Mouse (Mus musculus): ENCODE data around the gene Kctd5. TPM values are rescaled to one million over a fixed set of nuclear protein-coding genes. Genes with fewer than 3 reads are reported as not detected.

The Kctd5 gene
- polyA plus RNA-seq, 2 experiments, result 10.0 to 10.9 TPM

DNA sequence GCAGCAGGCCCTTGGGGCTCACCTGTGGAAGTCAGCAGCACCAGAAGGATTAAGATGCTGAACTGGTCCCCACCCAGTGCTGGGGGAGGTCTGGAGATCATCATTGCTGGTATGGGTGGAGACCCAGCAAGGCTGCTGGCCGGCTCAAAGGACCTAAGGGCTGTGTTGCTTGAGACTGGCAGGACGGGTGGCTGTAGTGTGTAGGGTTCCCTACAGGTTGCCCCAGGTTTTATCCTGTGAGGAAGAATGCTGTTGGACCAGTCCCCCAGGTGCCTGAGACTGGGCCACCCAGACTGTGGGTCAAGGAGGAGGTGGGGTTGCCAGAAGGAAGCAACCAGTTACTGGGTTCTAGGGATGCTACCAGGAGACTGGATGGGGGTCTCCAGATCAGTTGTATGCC is 75.4 kb downstream of the Kctd5 start, which contains the start of gene Prss22:
TSS of gene Prss22 (minus strand) at position 200 of the 400 bp plus-strand sequence.
- Histone ChIP-seq H3K9me3 (ENCODE audit: control insufficient read depth, low read length) (no peaks in the 10 kb centered on the region), H3K9ac (replicated peaks) (no peak within 1 kb of the TSS), H3K27ac (no peak within 1 kb of the TSS), H3K4me2 (ENCODE audit: low read depth) (no peak within 1 kb of the TSS), H3K27me3 (ENCODE audit: control insufficient read depth, insufficient read depth, low read length) (no peaks in the 10 kb centered on the region), H3K4me3 (ENCODE audit: insufficient read depth in 1 of 2, low read depth in 2 of 2, low read length in 2 of 2) (no peak within 1 kb of the TSS), H3K4me1 (replicated peaks; ENCODE audit: control insufficient read depth in 2 of 2, insufficient read depth in 2 of 2, low read length in 1 of 2) (0 out of 4 replicates have a peak, but pooled peaks cover 0 to 2% of the 10 kb centered on the region in 2 experiments), H3K36me3 (replicated peaks; ENCODE audit: control insufficient read depth, insufficient read depth, low read depth) (no peaks in the 10 kb centered on the region)
- 45% methylated on average over 2 of the region's 2 CpGs for WGBS (ENCODE audit: insufficient replicate concordance)
- ATAC-seq (ENCODE audit: insufficient read depth) (no peak), DNase-seq (ENCODE audit: low read depth in 3 of 3, low spot score in 3 of 3) (no peak)
- TF ChIP-seq EP300 (IDR thresholded peaks at IDR 0.05; ENCODE audit: low read depth), result no peak
- TF ChIP-seq CTCF (IDR thresholded peaks at IDR 0.05; ENCODE audit: low read depth), result no peak

Small RNA genes within 50 kb of the gene (microRNA-seq; reads per million reads assigned to microRNA genes)
- not detected for gene Gm27700

Other genes starting within 250 kb of the Kctd5 start
- 277 and 284 TPM in 2 replicates for gene Elob, start 244.3 kb downstream of the Kctd5 start, polyA plus RNA-seq (2012; rRNA removed)
- 519 and 544 TPM in 2 replicates for gene Elob, start 244.3 kb downstream of the Kctd5 start, polyA plus RNA-seq (2014; fragmentation: Nextera tagmentation; extraction: Ambion mirVana)
- 0.04 TPM in 1 of 2 replicates, not detected in the other for gene Prss33, start 237.4 kb downstream of the Kctd5 start, polyA plus RNA-seq (2012; rRNA removed)
- not detected in 2 replicates for gene Prss33, start 237.4 kb downstream of the Kctd5 start, polyA plus RNA-seq (2014; fragmentation: Nextera tagmentation; extraction: Ambion mirVana)
- 0.06 TPM in 1 of 2 replicates, not detected in the other for gene Prss32, start 229.6 kb downstream of the Kctd5 start, polyA plus RNA-seq (2012; rRNA removed)
- not detected in 2 replicates for gene Prss32, start 229.6 kb downstream of the Kctd5 start, polyA plus RNA-seq (2014; fragmentation: Nextera tagmentation; extraction: Ambion mirVana)
- 0.09 and 0.18 TPM in 2 replicates for gene Prss41, start 229.3 kb downstream of the Kctd5 start, polyA plus RNA-seq (2012; rRNA removed)
- gene Prss41, start 229.3 kb downstream of the Kctd5 start, polyA plus RNA-seq (2014; fragmentation: Nextera tagmentation; extraction: Ambion mirVana), result 0.06 TPM in 1 of 2 replicates, not detected in the other
- gene Prss21, start 205.4 kb downstream of the Kctd5 start, polyA plus RNA-seq (2012; rRNA removed), result not detected in 2 replicates
- not detected in 2 replicates for gene Prss21, start 205.4 kb downstream of the Kctd5 start, polyA plus RNA-seq (2014; fragmentation: Nextera tagmentation; extraction: Ambion mirVana)
- not detected in 2 replicates for gene Dcpp1, start 192.6 kb downstream of the Kctd5 start, polyA plus RNA-seq (2012; rRNA removed)
- gene Dcpp1, start 192.6 kb downstream of the Kctd5 start, polyA plus RNA-seq (2014; fragmentation: Nextera tagmentation; extraction: Ambion mirVana), result not detected in 2 replicates
- gene Dcpp2, start 192.6 kb downstream of the Kctd5 start, polyA plus RNA-seq (2012; rRNA removed), result not detected in 2 replicates
- gene Dcpp2, start 192.6 kb downstream of the Kctd5 start, polyA plus RNA-seq (2014; fragmentation: Nextera tagmentation; extraction: Ambion mirVana), result not detected in 2 replicates
- gene Dcpp3, start 156.0 kb downstream of the Kctd5 start, polyA plus RNA-seq (2012; rRNA removed), result not detected in 2 replicates
- gene Dcpp3, start 156.0 kb downstream of the Kctd5 start, polyA plus RNA-seq (2014; fragmentation: Nextera tagmentation; extraction: Ambion mirVana), result not detected in 2 replicates
- not detected in 2 replicates for gene Sbp, start 131.8 kb downstream of the Kctd5 start, polyA plus RNA-seq (2012; rRNA removed)
- gene Sbp, start 131.8 kb downstream of the Kctd5 start, polyA plus RNA-seq (2014; fragmentation: Nextera tagmentation; extraction: Ambion mirVana), result not detected in 2 replicates
- gene Sbpl, start 118.2 kb downstream of the Kctd5 start, polyA plus RNA-seq (2012; rRNA removed), result not detected in 2 replicates
- gene Sbpl, start 118.2 kb downstream of the Kctd5 start, polyA plus RNA-seq (2014; fragmentation: Nextera tagmentation; extraction: Ambion mirVana), result not detected in 2 replicates
- 0.07 and 0.13 TPM in 2 replicates for gene Prss30, start 92.9 kb downstream of the Kctd5 start, polyA plus RNA-seq (2012; rRNA removed)
- 0.06 TPM in 1 of 2 replicates, not detected in the other for gene Prss30, start 92.9 kb downstream of the Kctd5 start, polyA plus RNA-seq (2014; fragmentation: Nextera tagmentation; extraction: Ambion mirVana)
- gene Prss22, start 75.4 kb downstream of the Kctd5 start, polyA plus RNA-seq (2012; rRNA removed), result not detected in 2 replicates
- gene Prss22, start 75.4 kb downstream of the Kctd5 start, polyA plus RNA-seq (2014; fragmentation: Nextera tagmentation; extraction: Ambion mirVana), result not detected in 2 replicates
- not detected in 2 replicates for gene Prss27, start 35.3 kb downstream of the Kctd5 start, polyA plus RNA-seq (2012; rRNA removed)
- not detected in 2 replicates for gene Prss27, start 35.3 kb downstream of the Kctd5 start, polyA plus RNA-seq (2014; fragmentation: Nextera tagmentation; extraction: Ambion mirVana)
- gene Pdpk1, start 77.4 kb upstream of the Kctd5 start, polyA plus RNA-seq (2012; rRNA removed), result 8.5 and 9.7 TPM in 2 replicates
- 24.5 and 25.5 TPM in 2 replicates for gene Pdpk1, start 77.4 kb upstream of the Kctd5 start, polyA plus RNA-seq (2014; fragmentation: Nextera tagmentation; extraction: Ambion mirVana)
- 11.6 and 12.7 TPM in 2 replicates for gene Amdhd2, start 90.3 kb upstream of the Kctd5 start, polyA plus RNA-seq (2012; rRNA removed)
- gene Amdhd2, start 90.3 kb upstream of the Kctd5 start, polyA plus RNA-seq (2014; fragmentation: Nextera tagmentation; extraction: Ambion mirVana), result 17.6 and 21.7 TPM in 2 replicates
- 236 and 271 TPM in 2 replicates for gene Atp6v0c, start 96.2 kb upstream of the Kctd5 start, polyA plus RNA-seq (2012; rRNA removed)
- 326 and 346 TPM in 2 replicates for gene Atp6v0c, start 96.2 kb upstream of the Kctd5 start, polyA plus RNA-seq (2014; fragmentation: Nextera tagmentation; extraction: Ambion mirVana)
- 14.1 TPM in 2 replicates for gene Tbc1d24, start 132.1 kb upstream of the Kctd5 start, polyA plus RNA-seq (2012; rRNA removed)
- 4.9 and 5.4 TPM in 2 replicates for gene Tbc1d24, start 132.1 kb upstream of the Kctd5 start, polyA plus RNA-seq (2014; fragmentation: Nextera tagmentation; extraction: Ambion mirVana)
- gene Ntn3, start 136.0 kb upstream of the Kctd5 start, polyA plus RNA-seq (2012; rRNA removed), result 0.59 and 0.64 TPM in 2 replicates
- 0.45 and 0.69 TPM in 2 replicates for gene Ntn3, start 136.0 kb upstream of the Kctd5 start, polyA plus RNA-seq (2014; fragmentation: Nextera tagmentation; extraction: Ambion mirVana)
- gene Tedc2, start 147.4 kb upstream of the Kctd5 start, polyA plus RNA-seq (2012; rRNA removed), result 18.3 and 21.1 TPM in 2 replicates
- 7.7 and 7.9 TPM in 2 replicates for gene Tedc2, start 147.4 kb upstream of the Kctd5 start, polyA plus RNA-seq (2014; fragmentation: Nextera tagmentation; extraction: Ambion mirVana)
- 34.0 and 36.9 TPM in 2 replicates for gene Ccnf, start 178.0 kb upstream of the Kctd5 start, polyA plus RNA-seq (2012; rRNA removed)
- gene Ccnf, start 178.0 kb upstream of the Kctd5 start, polyA plus RNA-seq (2014; fragmentation: Nextera tagmentation; extraction: Ambion mirVana), result 69.5 and 71.7 TPM in 2 replicates